Mouse (Mus musculus) liver, embryonic 11.5 days (tissue): Measurements from ENCODE around the gene Rdx. TPM values are rescaled to one million over a fixed set of nuclear protein-coding genes. Genes with fewer than 3 reads are reported as not detected.
A peak's percentile ranks its signal among the peaks of the same experiment; 100 is the strongest.

Experiments
- ATAC-seq: fragments of 200-750 bp; cut with Nextera tagmentation; replicated peaks from 2 replicates; pipeline ENCODE4 v1.8.0; 2017; ENCODE audit warnings: moderate number of reproducible peaks, mild to moderate bottlenecking, moderate TSS enrichment, moderate library complexity; ENCODE audit not compliant: low FRiP score
- DNase-seq: peaks from one replicate; pipeline ENCODE4 v3.0.0-alpha.2; 2017; ENCODE audit warnings: low spot score
- H3K27ac ChIP-seq: fragments of 300-500 bp; sonication (generic); 2 replicates; pipeline ENCODE4 v1.5.1; 2014; ENCODE audit warnings: mild to moderate bottlenecking, low read depth, low read length, control low read depth
- H3K27me3 ChIP-seq: fragments of 300-500 bp; sonication (generic); replicated peaks from 2 replicates; pipeline ENCODE4 v1.6.1; 2014; ENCODE audit warnings: low read length, mixed read lengths; ENCODE audit not compliant: control insufficient read depth, insufficient read depth
- H3K36me3 ChIP-seq: fragments of 300-500 bp; sonication (generic); 2 replicates; pipeline ENCODE4 v1.6.1; 2014; ENCODE audit warnings: mild to moderate bottlenecking, low read length, moderate library complexity, mixed read lengths; ENCODE audit not compliant: control insufficient read depth, insufficient read depth
- H3K4me1 ChIP-seq: fragments of 300-500 bp; sonication (generic); replicated peaks from 2 replicates; pipeline ENCODE4 v1.6.1; 2014; ENCODE audit warnings: low read length, mixed read lengths; ENCODE audit not compliant: control insufficient read depth, insufficient read depth
- H3K4me2 ChIP-seq: fragments of 300-500 bp; sonication (generic); 2 replicates; pipeline ENCODE4 v1.6.1; 2014; ENCODE audit warnings: mild to moderate bottlenecking, control low read depth, moderate library complexity
- H3K4me3 ChIP-seq: fragments of 300-500 bp; sonication (generic); 2 replicates; pipeline ENCODE4 v1.5.1; 2014; ENCODE audit warnings: low read depth, low read length, control low read depth
- H3K9ac ChIP-seq: fragments of 300-500 bp; sonication (generic); 2 replicates; pipeline ENCODE4 v1.6.1; 2014; ENCODE audit warnings: low read depth, low read length, control low read depth
- H3K9me3 ChIP-seq: fragments of 300-500 bp; sonication (generic); 2 replicates; pipeline ENCODE4 v1.6.1; 2016; ENCODE audit warnings: low read length, inconsistent platforms, mixed read lengths; ENCODE audit not compliant: control insufficient read depth
- WGBS: fragments of 180-500 bp; shearing (Covaris S2); extraction: QIAGEN DNeasy Blood & Tissue Kit; methylation state at CpG from one replicate; pipeline ENCODE4 v1.1.7; 2014; 5-methylcytosine and 5-hydroxymethylcytosine counted together
- polyA plus RNA-seq: library from polyadenylated mRNA; unstranded; fragments of >200 nt; fragmentation: Nextera tagmentation; extraction: Ambion mirVana; gene quantifications from 2 replicates; pipeline ENCODE4 v1.2.1, GENCODE M21; 2014

Rdx gene
- polyA plus RNA-seq, 1 experiment from 2014 or later = 146 TPM

DNA sequence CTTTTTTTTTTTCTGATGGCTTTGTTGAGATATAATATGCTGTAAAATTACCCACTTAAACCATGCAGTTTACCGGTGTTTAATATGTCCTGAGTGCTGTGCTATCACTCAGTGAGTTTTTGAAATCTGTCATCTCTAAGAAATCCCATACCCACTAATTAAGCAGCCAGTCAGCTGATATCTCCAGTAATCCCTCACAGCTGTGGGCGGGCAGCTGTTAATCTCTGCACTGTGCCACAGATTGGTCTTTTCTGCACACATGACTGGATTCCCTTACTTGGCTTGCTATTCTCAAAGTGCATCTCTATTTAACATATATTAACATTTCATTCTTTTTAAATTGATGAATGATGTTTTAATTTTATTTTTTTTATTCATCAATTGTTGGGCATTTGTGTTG lies 29.1 kb downstream of the Rdx start:
- peaks cover 35% of the 10 kb centered on the region for H3K36me3 ChIP-seq
- H3K9me3 ChIP-seq = no peaks in the 10 kb centered on the region
- no peak overlapping the region for H3K27ac ChIP-seq
- no peak overlapping the region for H3K4me2 ChIP-seq
- no peak overlapping the region for H3K9ac ChIP-seq
- H3K4me3 ChIP-seq = no peak overlapping the region
- H3K27me3 ChIP-seq = no peaks in the 10 kb centered on the region
- H3K4me1 ChIP-seq = no peaks in the 10 kb centered on the region
- 83% methylated on average over 2 of the region's 2 CpGs for WGBS
- ATAC-seq = no peak
- DNase-seq = no peak

GRCm38 (mm10) chr9:52077692-52078091 lies 30.7 kb downstream of the Rdx start:
- no peak overlapping the region for H3K9ac ChIP-seq
- no peak overlapping the region for H3K4me3 ChIP-seq
- no peak overlapping the region for H3K27ac ChIP-seq
- no peaks in the 10 kb centered on the region for H3K9me3 ChIP-seq
- no peaks in the 10 kb centered on the region for H3K27me3 ChIP-seq
- peaks cover 38% of the 10 kb centered on the region for H3K36me3 ChIP-seq
- no peaks in the 10 kb centered on the region for H3K4me1 ChIP-seq
- H3K4me2 ChIP-seq = no peak overlapping the region
- ATAC-seq = no peak
- no peak for DNase-seq
- 90% methylated on average over 1 of the region's 1 CpGs for WGBS

DNA sequence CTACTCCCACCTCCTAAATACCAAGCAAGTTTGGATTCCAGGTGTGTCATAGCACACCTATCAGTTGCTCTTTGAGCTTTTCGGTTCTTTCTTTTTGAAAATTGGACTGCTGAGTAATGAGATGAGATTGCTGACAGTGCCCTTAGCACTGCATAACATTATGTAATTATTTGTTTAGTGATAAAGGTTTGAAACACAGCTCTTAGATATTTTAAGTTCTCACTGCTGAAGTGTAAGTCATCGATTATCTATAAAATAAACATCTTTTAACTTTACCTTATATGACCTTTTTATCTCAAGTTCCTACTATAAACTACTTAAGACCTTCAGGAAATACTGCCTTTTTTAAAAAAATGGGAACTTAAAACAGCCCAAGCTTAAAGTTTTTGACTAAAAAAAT lies 35.0 kb downstream of the Rdx start:
- DNase-seq = no peak
- 86% methylated on average over 2 of the region's 2 CpGs for WGBS
- Histone ChIP-seq H3K4me3 (no peak overlapping the region), H3K9me3 (no peaks in the 10 kb centered on the region), H3K36me3 (peaks cover 31% of the 10 kb centered on the region), H3K27ac (no peak overlapping the region), H3K27me3 (no peaks in the 10 kb centered on the region), H3K4me2 (no peak overlapping the region), H3K9ac (no peak overlapping the region), H3K4me1 (no peaks in the 10 kb centered on the region)
- no peak for ATAC-seq

- Histone ChIP-seq H3K4me3 (no peak overlapping the region), H3K4me1 (no peaks in the 10 kb centered on the region), H3K9ac (no peak overlapping the region), H3K4me2 (no peak overlapping the region), H3K9me3 (no peaks in the 10 kb centered on the region), H3K36me3 (peaks cover 35% of the 10 kb centered on the region), H3K27ac (no peak overlapping the region), H3K27me3 (no peaks in the 10 kb centered on the region)
- DNase-seq = no peak
- ATAC-seq = no peak
- 87% methylated on average over 4 of the region's 4 CpGs for WGBS
These were observed 35.4 kb downstream of the Rdx start for GRCm38 (mm10) chr9:52082414-52082813.

- DNase-seq (no peak), ATAC-seq (no peak)
- no peaks in the 10 kb centered on the region for H3K27me3 ChIP-seq
- 85% methylated on average over 9 of the region's 9 CpGs for WGBS
- H3K27ac ChIP-seq = no peak overlapping the region
- peaks cover 20% of the 10 kb centered on the region for H3K4me1 ChIP-seq
- H3K9me3 ChIP-seq = no peaks in the 10 kb centered on the region
- no peak overlapping the region for H3K4me2 ChIP-seq
- H3K4me3 ChIP-seq = no peak overlapping the region
- H3K36me3 ChIP-seq = peaks cover 21% of the 10 kb centered on the region
- H3K9ac ChIP-seq = no peak overlapping the region
These were observed 44.8 kb downstream of the Rdx start for GRCm38 (mm10) chr9:52091752-52092151.

DNA sequence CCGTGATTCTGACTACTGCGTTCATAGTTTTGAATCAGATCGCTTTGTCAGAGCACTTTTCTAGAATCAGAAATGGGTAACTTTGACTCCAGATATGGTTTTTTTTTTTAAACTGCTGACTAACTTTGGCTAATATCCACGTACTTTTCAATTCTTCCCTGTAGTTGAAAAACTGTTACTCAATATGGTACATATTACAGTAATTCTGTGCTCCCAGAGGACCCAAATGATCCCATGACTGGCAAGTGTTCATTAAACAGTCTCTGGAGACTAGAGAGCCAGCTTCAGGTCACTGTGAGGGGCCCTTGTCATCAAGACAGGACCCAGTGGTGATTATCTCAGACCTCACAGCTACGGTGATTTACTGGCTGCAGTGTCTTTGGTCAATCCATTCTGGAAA lies 45.3 kb downstream of the Rdx start:
- H3K9ac ChIP-seq = no peak overlapping the region
- no peaks in the 10 kb centered on the region for H3K27me3 ChIP-seq
- H3K36me3 ChIP-seq = peaks cover 15% of the 10 kb centered on the region
- no peak overlapping the region for H3K4me2 ChIP-seq
- no peak for DNase-seq
- WGBS = 76% methylated on average over 5 of the region's 5 CpGs
- H3K27ac ChIP-seq = 0 out of 2 replicates have a peak overlapping the region, but pooled peaks have one; percentile 16
- no peaks in the 10 kb centered on the region for H3K9me3 ChIP-seq
- peaks cover 20% of the 10 kb centered on the region for H3K4me1 ChIP-seq
- ATAC-seq = no peak
- H3K4me3 ChIP-seq = no peak overlapping the region

DNA sequence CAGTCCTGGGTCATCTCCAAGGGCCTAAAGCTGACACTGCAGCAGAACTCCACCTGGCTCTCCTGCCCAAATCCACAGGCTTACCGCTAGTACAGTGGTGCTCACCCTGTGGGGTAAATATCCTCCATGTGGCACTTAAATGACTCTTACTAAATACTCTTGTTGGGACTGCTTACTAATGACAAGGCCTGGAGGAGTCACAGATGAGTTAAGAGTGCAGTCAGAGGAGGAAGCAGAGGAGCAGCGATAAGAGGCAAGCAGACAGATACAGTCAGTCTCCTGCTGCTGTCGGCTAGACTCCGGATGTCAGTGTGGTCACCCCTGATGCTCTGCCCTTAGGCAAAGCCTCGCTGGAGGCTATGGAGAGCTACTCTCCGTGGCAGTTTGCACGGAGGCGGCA lies 46.1 kb downstream of the Rdx start:
- Histone ChIP-seq H3K9ac (no peak overlapping the region), H3K27me3 (no peaks in the 10 kb centered on the region), H3K36me3 (peaks cover 9% of the 10 kb centered on the region), H3K4me1 (peaks cover 20% of the 10 kb centered on the region), H3K4me3 (no peak overlapping the region), H3K4me2 (no peak overlapping the region; the same call in 1 of the 2 replicates), H3K9me3 (no peaks in the 10 kb centered on the region), H3K27ac (peak overlapping the region; percentile 23; the same call in 1 of the 2 replicates)
- peak; percentile 85 for ATAC-seq
- WGBS = 24% methylated on average over 8 of the region's 8 CpGs
- peak; percentile 43 for DNase-seq

- no peak overlapping the region for H3K4me2 ChIP-seq
- DNase-seq = no peak
- WGBS = 45% methylated on average over 5 of the region's 5 CpGs
- H3K9me3 ChIP-seq = no peaks in the 10 kb centered on the region
- no peak for ATAC-seq
- no peak overlapping the region for H3K4me3 ChIP-seq
- peaks cover 4% of the 10 kb centered on the region; the same call in 1 of the 2 replicates for H3K36me3 ChIP-seq
- no peak overlapping the region for H3K9ac ChIP-seq
- H3K27me3 ChIP-seq = no peaks in the 10 kb centered on the region
- no peak overlapping the region for H3K27ac ChIP-seq
- H3K4me1 ChIP-seq = peaks cover 20% of the 10 kb centered on the region
These were observed 47.0 kb downstream of the Rdx start for GRCm38 (mm10) chr9:52094016-52094415.

DNA sequence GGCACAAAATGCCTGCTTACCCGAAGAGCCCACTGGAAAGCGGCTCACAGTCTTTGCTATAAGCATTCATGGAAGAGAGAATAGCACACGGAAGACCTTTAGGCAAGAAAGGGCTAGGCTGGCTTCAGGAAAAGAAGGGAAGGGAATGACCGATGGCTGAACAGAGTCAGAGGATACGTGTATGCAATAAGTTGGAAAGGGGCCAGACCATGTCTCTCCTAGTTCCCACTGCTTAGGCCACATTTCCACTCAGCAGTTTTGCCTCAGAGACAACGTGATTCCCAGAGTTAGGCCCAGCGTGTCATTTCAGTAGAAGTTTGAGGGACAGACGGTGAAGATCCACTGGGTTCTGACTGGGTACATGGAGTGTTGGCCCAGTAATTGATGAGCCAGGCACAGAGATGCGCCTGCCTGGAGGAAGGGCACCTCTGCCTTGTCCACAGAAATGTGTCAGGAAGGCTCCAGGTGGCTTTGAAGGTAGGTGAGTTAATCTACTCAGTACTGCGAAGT lies 47.6 kb downstream of the Rdx start:
- WGBS = 81% methylated on average over 10 of the region's 10 CpGs

More for the DNA sequence above, 47.6 kb downstream of the Rdx start:
- H3K27ac ChIP-seq = no peak overlapping the region
- DNase-seq (no peak), ATAC-seq (no peak)
- peaks cover 20% of the 10 kb centered on the region for H3K4me1 ChIP-seq
- H3K27me3 ChIP-seq = no peaks in the 10 kb centered on the region
- no peak overlapping the region for H3K4me2 ChIP-seq
- H3K4me3 ChIP-seq = no peak overlapping the region
- H3K36me3 ChIP-seq = peaks cover 4% of the 10 kb centered on the region; the same call in 1 of the 2 replicates
- no peak overlapping the region for H3K9ac ChIP-seq
- no peaks in the 10 kb centered on the region for H3K9me3 ChIP-seq
